Mouse (Mus musculus) midbrain, postnatal 0 days (tissue): ENCODE measurements around the gene S100a6. TPM values are rescaled to one million over a fixed set of nuclear protein-coding genes. Genes with fewer than 3 reads are reported as not detected.

Experiments
- ATAC-seq: fragments of 200-750 bp; cut with Nextera tagmentation; 2 replicates; pipeline ENCODE4 v1.8.0; 2017; ENCODE audit warnings: moderate number of reproducible peaks, mild to moderate bottlenecking, moderate TSS enrichment, moderate library complexity; ENCODE audit not compliant: low FRiP score
- DNase-seq: peaks from one replicate; pipeline ENCODE4 v3.0.0-alpha.2; 2015; ENCODE audit warnings: low spot score
- H3K27ac ChIP-seq: fragments of 300-500 bp; sonication (generic); 2 replicates; pipeline ENCODE4 v1.5.1; 2014; ENCODE audit warnings: low read depth, mild to moderate bottlenecking, low read length, mixed read lengths
- H3K27me3 ChIP-seq: fragments of 300-500 bp; sonication (generic); 2 replicates; pipeline ENCODE4 v1.6.1; 2014; ENCODE audit warnings: low read length, control low read depth, mixed read lengths; ENCODE audit not compliant: insufficient read depth
- H3K36me3 ChIP-seq: fragments of 300-500 bp; sonication (generic); 2 replicates; pipeline ENCODE4 v1.6.1; 2014; ENCODE audit warnings: low read length, control low read depth, mixed read lengths; ENCODE audit not compliant: insufficient read depth
- H3K4me1 ChIP-seq: fragments of 300-500 bp; sonication (generic); 2 replicates; pipeline ENCODE4 v1.6.1; 2014; ENCODE audit warnings: mild to moderate bottlenecking, control low read depth, antibody characterized with exemption, low read length, mixed read lengths; ENCODE audit not compliant: insufficient read depth
- H3K4me2 ChIP-seq: fragments of 300-500 bp; sonication (generic); 2 replicates; pipeline ENCODE4 v1.6.1; 2014; ENCODE audit warnings: low read depth, mild to moderate bottlenecking, low read length, mixed read lengths; ENCODE audit not compliant: poor library complexity, severe bottlenecking
- H3K4me3 ChIP-seq: fragments of 300-500 bp; sonication (generic); 2 replicates; pipeline ENCODE4 v1.5.1; 2014; ENCODE audit warnings: low read depth, mild to moderate bottlenecking, low read length, moderate library complexity
- H3K9ac ChIP-seq: fragments of 300-500 bp; sonication (generic); replicated peaks from 2 replicates; pipeline ENCODE4 v1.6.1; 2014; ENCODE audit warnings: mild to moderate bottlenecking, low read length, moderate library complexity, mixed read lengths; ENCODE audit not compliant: poor library complexity, severe bottlenecking
- H3K9me3 ChIP-seq: fragments of 300-500 bp; sonication (generic); 2 replicates; pipeline ENCODE4 v1.6.1; 2016; ENCODE audit warnings: low read length, control low read depth
- CTCF ChIP-seq: IDR thresholded peaks from 2 replicates; pipeline ENCODE4 v1.5.1; 2016; ENCODE audit warnings: antibody characterized with exemption, mild to moderate bottlenecking
- WGBS: fragments of 180-500 bp; shearing (Covaris S2); extraction: QIAGEN DNeasy Blood & Tissue Kit; methylation state at CpG from one replicate; pipeline ENCODE4 v1.1.7; 2014; 5-methylcytosine and 5-hydroxymethylcytosine counted together
- polyA plus RNA-seq: library from polyadenylated mRNA; unstranded; fragments of >200 nt; fragmentation: Nextera tagmentation; extraction: Ambion mirVana; gene quantifications from 2 replicates; pipeline ENCODE4 v1.2.1, GENCODE M21; 2015
- total RNA-seq: library from RNA; depleted of rRNA; stranded (reverse); fragments of >200 nt; gene quantifications from 2 replicates; pipeline ENCODE4 v1.2.3, GENCODE M21; 2014

The S100a6 gene
- total and polyA plus RNA-seq, 2 experiments from 2014 or later: 13.8 to 50.9 TPM

DNA sequence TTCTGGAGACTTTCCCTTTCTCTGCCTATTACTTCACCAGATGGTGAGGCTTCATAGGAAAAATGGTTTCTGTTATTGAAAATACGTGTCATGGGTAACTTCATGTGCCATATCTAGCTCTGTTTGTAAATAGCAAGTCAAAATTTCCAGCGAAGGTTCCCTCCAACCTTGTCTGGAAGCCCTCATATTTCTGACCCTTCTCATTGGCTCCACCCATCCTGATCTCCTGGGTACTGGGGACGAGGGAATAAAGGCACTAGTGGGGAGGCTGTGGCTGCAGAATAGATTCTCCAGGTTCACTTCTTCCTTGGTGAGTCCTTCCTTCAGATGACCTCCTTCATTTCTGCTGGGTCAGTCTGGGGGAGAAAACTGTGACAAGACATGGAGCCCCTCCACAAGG, 4.5 kb upstream of the S100a6 start, which contains the start of gene S100a5:
TSS of gene S100a5 (plus strand) at position 301 of the 400 bp plus-strand sequence.
- WGBS: 71% methylated on average over 3 of the region's 3 CpGs
- Histone ChIP-seq H3K9me3 (no peaks in the 10 kb centered on the region), H3K4me1 (peaks cover 5% of the 10 kb centered on the region; the same call in 1 of the 2 replicates), H3K27ac (no peak within 1 kb of the TSS), H3K4me2 (no peak within 1 kb of the TSS), H3K36me3 (no peaks in the 10 kb centered on the region), H3K27me3 (0 out of 2 replicates have a peak, but pooled peaks cover 4% of the 10 kb centered on the region), H3K9ac (no peak within 1 kb of the TSS), H3K4me3 (no peak within 1 kb of the TSS)
- no peak for ATAC-seq
- no peak for DNase-seq
- no peak for TF ChIP-seq CTCF

DNA sequence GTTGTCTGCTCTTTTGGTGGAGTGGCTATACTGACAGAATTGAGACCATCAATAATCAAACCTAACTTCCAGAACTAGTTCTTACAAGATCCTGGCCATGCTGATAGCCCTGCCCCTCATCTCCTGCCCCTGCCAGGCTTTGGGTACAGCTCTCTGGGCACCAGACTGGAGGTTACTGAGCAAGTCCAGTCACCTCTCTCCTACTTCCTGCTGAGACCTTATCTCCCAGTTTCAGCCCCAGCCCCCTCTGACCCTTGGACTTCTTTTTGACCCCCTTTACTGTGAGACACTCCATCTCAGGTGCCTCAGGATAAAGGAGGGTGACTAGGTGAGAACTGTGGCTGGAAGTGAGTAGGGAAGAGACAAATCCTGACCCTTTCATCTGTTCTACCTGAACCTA, 3.6 kb upstream of the S100a6 start:
- no peak overlapping the region for H3K4me2 ChIP-seq
- ATAC-seq (no peak), DNase-seq (no peak)
- H3K9me3 ChIP-seq: no peaks in the 10 kb centered on the region
- TF ChIP-seq CTCF: no peak
- H3K36me3 ChIP-seq: no peaks in the 10 kb centered on the region
- no peak overlapping the region for H3K9ac ChIP-seq
- H3K4me1 ChIP-seq: peaks cover 5% of the 10 kb centered on the region; the same call in 1 of the 2 replicates
- 0 out of 2 replicates have a peak, but pooled peaks cover 4% of the 10 kb centered on the region for H3K27me3 ChIP-seq
- H3K27ac ChIP-seq: no peak overlapping the region
- H3K4me3 ChIP-seq: no peak overlapping the region

DNA sequence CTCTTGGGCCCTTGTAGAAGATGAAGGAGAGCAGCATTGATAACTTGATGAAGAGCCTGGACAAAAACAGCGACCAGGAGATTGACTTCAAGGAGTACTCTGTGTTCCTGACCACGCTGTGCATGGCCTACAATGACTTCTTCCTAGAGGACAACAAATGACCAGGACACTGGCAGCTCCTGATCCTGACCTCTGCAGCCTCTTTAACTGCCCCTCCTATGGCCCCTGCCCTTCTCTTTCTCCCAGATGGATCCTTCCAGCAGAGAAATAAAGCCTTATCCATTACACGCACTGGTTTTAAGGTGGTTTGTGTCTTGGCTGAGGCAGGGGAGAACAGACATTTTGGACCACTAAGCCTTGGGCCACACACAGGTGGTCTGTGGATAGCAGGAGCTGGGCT, 1.2 kb upstream of the S100a6 start:
- H3K4me1 ChIP-seq: peaks cover 5% of the 10 kb centered on the region; the same call in 1 of the 2 replicates
- H3K4me3 ChIP-seq: no peak overlapping the region
- H3K4me2 ChIP-seq: no peak overlapping the region
- H3K27ac ChIP-seq: no peak overlapping the region
- no peak overlapping the region for H3K9ac ChIP-seq
- ATAC-seq (no peak), DNase-seq (no peak)
- no peak for TF ChIP-seq CTCF
- H3K9me3 ChIP-seq: no peaks in the 10 kb centered on the region
- H3K36me3 ChIP-seq: no peaks in the 10 kb centered on the region
- 0 out of 2 replicates have a peak, but pooled peaks cover 4% of the 10 kb centered on the region for H3K27me3 ChIP-seq
- WGBS: 84% methylated on average over 3 of the region's 3 CpGs

DNA sequence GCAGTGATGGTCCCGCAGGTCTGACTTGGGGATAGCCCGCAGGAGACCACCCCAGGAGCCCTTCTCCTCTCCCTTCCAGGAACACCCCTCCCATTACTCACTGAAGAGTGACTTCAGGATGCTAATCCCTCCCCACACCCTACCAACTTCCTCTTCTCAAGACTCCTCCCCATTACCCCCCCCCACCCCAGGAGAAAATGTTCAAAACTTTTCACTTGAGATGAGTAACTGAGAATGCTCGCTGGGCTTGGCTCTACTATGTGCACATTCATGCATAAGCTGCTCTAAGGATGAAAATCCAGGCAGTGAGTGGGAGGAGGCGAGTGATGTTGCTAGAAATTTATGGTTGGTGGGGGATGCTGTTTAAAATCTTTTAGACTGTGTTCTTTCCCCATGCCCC, 621 bp upstream of the S100a6 start:
- DNase-seq: no peak
- Histone ChIP-seq H3K27ac (no peak overlapping the region), H3K4me1 (peaks cover 5% of the 10 kb centered on the region; the same call in 1 of the 2 replicates), H3K4me3 (no peak overlapping the region), H3K27me3 (0 out of 2 replicates have a peak, but pooled peaks cover 4% of the 10 kb centered on the region), H3K9me3 (no peaks in the 10 kb centered on the region), H3K4me2 (no peak overlapping the region), H3K36me3 (no peaks in the 10 kb centered on the region), H3K9ac (no peak overlapping the region)
- TF ChIP-seq CTCF: no peak
- 61% methylated on average over 4 of the region's 4 CpGs for whole genome bisulfite sequencing
- ATAC-seq: no peak

DNA sequence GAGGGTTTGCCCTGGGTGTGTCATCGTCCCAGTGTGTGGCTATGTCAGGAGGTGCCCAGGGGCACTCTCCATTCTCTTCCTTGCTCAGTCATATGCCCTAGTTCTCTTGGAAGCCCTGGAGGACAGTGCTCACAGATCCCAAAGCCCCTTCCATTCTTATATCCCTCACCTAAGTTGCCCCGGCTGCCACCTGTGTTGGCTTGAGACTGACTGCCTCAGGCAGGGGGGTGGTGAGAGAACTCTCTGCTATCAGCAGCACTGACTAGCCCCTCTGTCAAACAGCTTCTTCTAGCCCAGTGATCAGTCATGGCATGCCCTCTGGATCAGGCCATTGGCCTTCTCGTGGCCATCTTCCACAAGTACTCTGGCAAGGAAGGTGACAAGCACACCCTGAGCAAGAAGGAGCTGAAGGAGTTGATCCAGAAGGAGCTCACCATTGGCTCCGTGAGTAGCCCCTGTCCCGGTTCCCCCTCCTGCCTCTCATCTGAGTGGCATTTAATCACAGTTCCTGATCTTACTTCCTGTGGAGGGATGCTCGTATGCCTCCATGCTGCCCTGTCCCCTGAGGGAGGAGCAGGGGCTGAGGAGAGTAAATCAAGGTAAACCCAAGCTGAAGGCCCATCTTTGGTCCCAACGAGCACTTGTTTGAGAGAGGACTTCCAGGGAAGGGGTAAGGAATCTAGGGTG, 922 bp downstream of the S100a6 start:
- peak overlapping the region; percentile 57; the same call in 1 of the 2 replicates for H3K4me2 ChIP-seq
- H3K4me3 ChIP-seq: peak overlapping the region; percentile 28; the same call in 1 of the 2 replicates
- no peaks in the 10 kb centered on the region for H3K36me3 ChIP-seq
- H3K9ac ChIP-seq: no peak overlapping the region
- H3K27ac ChIP-seq: no peak overlapping the region
- no peak for TF ChIP-seq CTCF
- 0 out of 2 replicates have a peak, but pooled peaks cover 4% of the 10 kb centered on the region for H3K27me3 ChIP-seq
- DNase-seq: no peak
- WGBS: 73% methylated on average over 7 of the region's 7 CpGs
- H3K4me1 ChIP-seq: peaks cover 5% of the 10 kb centered on the region; the same call in 1 of the 2 replicates
- no peak for ATAC-seq
- H3K9me3 ChIP-seq: no peaks in the 10 kb centered on the region

DNA sequence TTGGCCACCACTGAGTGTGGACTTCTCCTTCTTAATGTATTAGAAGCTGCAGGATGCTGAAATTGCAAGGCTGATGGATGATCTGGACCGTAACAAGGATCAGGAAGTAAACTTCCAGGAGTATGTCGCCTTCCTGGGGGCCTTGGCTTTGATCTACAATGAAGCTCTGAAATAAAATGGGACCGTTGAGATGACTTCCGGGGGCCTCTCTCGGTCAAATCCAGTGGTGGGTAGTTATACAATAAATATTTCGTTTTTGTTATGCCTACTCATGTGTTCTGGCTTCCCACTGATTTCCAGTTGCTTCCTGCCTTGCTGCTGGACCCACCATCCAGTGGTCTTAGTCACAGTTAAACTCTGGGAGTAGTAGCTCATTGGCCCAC, 1.5 kb downstream of the S100a6 start:
- Histone ChIP-seq H3K9me3 (no peaks in the 10 kb centered on the region), H3K4me1 (peaks cover 5% of the 10 kb centered on the region; the same call in 1 of the 2 replicates), H3K4me3 (no peak overlapping the region), H3K27me3 (0 out of 2 replicates have a peak, but pooled peaks cover 4% of the 10 kb centered on the region), H3K27ac (no peak overlapping the region), H3K4me2 (no peak overlapping the region), H3K9ac (no peak overlapping the region), H3K36me3 (no peaks in the 10 kb centered on the region)
- 83% methylated on average over 6 of the region's 6 CpGs for WGBS
- TF ChIP-seq CTCF: no peak
- ATAC-seq (no peak), DNase-seq (no peak)
